Mouse (Mus musculus) A20 (cell line): ENCODE measurements around the gene Mylk3.

Source experiments
- DNase-seq: peaks from one replicate; pipeline ENCODE4 v3.0.0-alpha.2; 2011; ENCODE audit warnings: low read depth, low spot score

Mylk3 gene

DNA sequence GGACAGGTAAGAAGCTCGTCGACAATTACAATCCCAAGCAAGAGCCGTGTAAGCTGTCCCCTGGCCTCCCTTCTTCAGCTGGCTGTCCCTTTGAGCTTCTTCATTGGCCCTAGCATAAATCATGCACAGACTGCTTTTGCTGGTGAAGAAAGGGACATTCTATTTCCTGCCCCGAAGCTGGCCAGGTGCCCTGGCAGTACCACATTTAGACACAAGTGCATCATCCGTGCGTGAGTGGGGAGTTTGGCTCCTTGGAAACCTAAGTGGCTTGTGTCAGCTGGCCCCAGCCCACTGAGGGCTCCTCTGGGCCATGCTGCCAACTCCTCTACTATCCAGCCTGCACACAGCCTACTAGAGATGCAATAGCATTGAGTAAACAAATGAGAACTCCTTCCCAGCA is at the start of gene Mylk3:
Mylk3 (minus strand) TSS at position 141 of the 400 bp plus-strand sequence.
- no peak for DNase-seq

GRCm38 (mm10) chr8:85435736-85436135 is 49.6 kb upstream of the Mylk3 start:
- DNase-seq, result no peak

GRCm38 (mm10) chr8:85434817-85435216 is 48.7 kb upstream of the Mylk3 start:
- DNase-seq, result no peak

- no peak for DNase-seq
Measured at GRCm38 (mm10) chr8:85433017-85433393, 46.9 kb upstream of the Mylk3 start.

DNA sequence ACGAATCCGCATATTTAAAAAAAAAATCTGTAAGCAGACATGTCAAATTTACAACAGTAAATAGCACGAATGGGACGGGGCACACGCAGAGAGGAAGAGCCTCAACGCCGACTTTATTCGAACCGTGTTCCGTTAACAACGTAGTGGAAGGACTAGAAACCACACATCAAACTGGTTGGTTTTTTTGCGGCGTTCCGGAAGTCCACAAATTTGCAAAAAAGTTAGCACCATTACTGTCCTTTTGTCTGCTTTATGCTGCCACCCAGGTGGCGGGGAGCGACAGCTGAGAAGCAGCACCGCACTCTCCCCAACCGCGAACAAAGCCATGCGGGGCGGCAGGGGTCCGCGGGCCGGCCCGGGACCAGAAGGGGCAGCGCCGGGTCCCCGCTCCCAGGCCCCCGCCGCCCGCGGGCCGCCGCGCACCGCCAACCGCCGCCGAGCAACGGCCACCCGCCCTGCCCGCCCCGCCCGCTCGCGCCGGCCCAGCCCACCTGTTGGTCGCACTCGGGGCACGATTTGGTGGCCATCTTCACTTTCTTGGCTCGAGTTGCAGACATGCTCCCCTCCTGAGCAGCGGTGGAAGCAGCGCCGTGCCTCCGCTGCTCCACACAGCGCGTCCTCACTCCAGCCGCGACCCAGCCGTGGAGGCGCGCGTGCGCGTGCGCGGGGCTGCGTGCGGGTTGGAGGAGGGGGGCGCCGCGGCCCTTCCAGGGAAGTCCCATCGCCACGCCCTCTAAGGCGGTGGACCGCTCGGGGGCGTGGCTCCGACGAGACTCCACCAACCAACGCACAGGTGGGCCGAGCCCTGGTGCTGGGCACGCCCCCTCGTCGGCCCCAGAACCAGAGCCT is 46.2 kb upstream of the Mylk3 start, which contains the start of gene 4921524J17Rik:
4921524J17Rik (minus strand) TSS at position 666 of the 849 bp plus-strand sequence.
- peak; percentile 98 for DNase-seq

DNA sequence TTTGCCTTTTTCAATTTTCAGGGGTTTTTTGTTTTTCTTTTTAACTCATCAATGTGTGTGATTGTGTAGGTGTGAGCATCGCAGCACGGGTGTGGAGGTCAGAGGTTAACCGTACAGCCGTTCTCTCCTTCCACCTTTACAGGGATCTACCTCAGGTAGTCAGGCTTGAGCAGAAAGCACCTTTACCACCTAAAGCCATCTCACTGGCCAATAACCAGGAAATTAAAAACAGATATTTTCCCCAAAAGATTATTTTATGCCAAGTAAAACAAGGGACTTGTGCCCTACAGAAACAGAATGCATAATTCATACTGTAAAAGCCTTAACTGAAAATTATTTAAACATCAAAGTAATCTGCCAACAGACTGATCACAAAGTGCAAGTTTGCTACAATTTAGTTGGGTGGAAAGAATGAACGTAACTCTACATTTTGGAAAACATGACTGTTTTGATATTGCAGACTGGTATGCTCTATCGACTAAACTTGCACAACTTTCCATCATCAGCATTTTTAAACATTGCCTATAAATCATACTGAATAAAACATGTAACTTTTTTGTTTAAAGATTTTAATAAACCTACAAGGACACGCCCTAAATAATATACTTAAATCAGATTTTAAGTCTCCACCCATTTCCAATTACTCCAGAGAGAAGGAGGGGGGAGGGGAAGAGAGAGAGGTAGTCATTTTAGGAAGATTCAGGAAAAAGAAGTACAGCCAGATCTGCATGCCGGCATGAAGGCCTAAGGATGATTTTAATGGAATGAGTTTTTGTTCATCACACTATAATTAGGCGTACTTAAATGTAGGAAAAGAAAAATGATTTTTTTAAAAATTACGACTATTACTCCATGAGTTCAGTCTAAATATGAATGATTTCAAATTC is 45.4 kb upstream of the Mylk3 start:
- peak; percentile 52 for DNase-seq

DNA sequence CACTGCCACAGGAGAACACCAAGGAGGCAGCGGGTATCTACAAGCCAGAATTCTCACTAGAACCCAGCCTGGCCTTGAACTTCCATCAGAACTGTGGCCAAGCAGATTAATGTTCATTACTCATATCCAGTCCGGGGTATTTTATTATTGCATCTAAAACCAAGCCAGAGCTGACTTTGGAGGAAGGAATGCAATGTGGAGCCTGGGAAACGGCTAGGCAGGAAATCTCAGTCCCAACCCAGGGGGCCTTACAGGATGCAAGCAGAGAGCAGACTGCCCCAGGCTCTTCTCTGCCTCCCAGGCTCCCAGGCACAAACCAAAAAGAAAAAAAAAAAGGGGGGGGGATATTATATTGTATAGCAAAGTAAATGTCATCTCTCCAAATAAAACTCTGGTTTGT is 44.7 kb upstream of the Mylk3 start:
- DNase-seq, result peak; percentile 41

DNA sequence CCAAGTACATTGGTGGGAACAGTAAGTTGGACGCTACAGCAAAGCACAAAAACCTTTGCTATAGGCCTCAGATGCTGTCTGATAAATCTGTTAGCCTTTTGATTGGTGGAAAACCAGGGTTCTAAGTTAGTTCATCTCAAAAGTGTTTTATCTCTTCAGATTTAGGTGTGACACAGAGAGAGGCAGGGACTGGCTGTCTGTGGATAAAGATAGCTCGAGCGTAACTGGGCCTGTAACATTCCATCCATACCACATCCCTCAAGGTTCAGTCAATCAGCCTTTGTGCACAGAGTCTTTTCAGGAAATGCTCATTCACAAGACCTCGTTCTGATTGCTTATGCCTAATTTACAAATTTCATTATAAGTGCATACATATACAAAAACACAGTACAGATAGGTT is 43.1 kb upstream of the Mylk3 start:
- DNase-seq, result peak; percentile 25

GRCm38 (mm10) chr8:85427026-85427425 is 40.9 kb upstream of the Mylk3 start:
- DNase-seq, result no peak

DNA sequence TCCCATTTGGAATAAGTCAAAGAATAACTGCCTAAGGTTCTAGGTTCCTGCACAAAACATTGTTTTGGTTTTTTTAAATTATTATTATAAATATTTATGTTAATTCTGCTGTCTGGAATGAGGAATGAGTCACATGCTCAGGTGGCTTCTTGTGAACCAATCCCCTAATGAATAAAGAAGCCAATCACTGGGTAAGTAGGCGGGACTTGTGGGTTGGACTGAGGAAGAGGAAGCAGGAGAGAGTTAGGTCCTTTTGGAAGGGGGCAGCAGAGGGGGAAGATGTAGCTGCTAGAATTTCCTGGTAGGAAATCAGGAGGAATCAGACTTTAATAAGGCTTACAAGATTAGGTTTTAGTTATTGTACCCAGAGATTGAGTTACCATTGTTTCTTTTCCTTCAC is 35.2 kb upstream of the Mylk3 start:
- DNase-seq, result no peak

GRCm38 (mm10) chr8:85408526-85408925 is 22.4 kb upstream of the Mylk3 start:
- DNase-seq, result no peak

DNA sequence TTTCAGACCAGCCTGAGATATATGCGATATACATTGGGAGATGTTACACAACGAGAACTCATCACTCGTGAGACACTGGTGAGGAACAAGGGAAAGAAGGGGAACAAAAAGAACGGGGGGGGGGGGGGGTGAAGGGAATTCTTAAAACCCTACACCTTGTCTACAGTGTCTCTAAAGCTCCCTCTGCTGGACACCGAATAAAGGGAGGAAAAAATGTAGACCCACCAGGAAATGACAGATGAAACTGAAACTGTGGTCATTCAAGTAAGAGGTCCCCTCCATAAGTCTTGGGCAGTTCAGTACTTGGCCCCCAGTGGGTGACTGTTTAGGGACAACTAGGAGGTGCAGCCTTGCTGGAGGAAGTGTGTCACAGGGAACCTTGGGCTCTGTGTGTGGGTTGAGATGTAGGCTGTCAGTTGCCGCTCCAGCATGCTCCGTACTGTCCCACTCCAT is 21.9 kb upstream of the Mylk3 start:
- peak; percentile 70 for DNase-seq

DNA sequence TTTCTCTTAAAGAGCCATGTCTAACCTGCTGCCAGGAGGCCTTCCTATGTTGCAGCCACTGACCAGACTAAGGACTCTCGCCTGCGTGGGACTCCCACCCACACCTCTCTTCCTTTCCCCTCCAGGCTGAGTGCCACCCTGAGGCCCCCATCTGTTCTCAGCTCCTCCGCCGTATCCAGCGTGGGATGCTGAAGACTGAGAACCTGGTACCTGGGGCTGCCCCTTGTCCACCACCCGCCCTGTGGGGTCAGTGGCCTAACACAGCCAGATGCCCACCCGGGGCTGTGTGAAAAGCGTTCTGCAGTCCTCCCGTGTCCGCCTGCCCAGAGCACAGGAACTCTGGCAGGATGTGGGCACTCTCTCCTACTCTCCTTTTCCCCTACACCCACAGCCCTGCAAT is 19.8 kb upstream of the Mylk3 start:
- DNase-seq, result no peak

GRCm38 (mm10) chr8:85405418-85405817 is 19.3 kb upstream of the Mylk3 start:
- DNase-seq, result no peak

GRCm38 (mm10) chr8:85398548-85398947 is 12.4 kb upstream of the Mylk3 start:
- DNase-seq, result no peak

DNA sequence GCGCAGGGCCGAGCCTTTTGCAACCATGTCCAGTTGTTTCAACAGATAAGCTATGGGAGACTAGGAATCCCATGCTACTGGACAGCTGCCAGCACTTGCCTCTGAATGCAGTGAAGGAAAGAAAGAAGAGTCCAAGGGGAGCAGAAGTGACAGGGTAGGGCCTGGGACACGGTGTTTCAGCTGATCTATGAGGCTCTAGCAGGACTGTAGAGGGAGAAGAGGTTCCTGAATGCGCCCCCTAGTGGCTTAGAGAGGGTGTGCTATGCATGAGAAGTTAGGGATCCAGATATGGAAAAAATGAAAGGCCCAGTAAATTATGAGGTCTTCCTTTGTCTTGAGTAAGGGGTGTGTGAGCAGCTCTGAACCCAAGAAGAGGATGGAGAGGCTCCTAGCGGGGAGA is 11.4 kb upstream of the Mylk3 start:
- peak; percentile 57 for DNase-seq

DNA sequence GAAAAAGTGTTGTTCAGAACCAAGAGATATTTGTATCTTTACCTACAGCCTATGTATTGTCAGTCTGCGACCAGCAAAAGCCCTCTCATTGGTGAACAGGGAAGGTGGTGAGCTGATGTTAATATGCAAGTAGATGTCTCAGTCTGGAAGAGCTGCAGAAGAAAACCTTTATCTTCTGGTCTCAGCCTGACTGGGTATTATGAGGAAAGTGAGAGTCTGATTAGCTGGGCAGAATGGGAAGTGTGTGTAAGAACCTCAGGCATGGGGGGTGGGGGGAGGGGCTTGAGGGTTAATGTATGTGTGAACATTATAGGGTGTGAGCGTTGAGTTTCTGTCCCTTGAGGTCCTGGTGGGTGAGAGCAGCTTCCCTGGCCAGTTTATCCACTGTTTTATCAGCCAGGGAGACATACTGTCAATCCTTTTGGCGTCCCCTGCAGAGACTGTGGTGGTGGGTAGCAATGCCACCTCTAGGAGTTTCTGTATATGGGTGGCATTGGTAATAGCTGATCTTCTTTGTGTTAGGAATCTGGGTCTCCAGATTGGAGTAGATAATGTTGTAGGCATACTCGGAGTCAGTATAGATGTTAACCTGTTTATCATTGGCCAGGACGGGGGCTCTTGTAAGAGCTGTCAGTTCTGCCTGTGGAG is 10.4 kb upstream of the Mylk3 start:
- DNase-seq, result no peak

GRCm38 (mm10) chr8:85395681-85396431 is 9.7 kb upstream of the Mylk3 start:
- DNase-seq, result no peak

- no peak for DNase-seq
Measured at GRCm38 (mm10) chr8:85395017-85395416, 8.9 kb upstream of the Mylk3 start.

- no peak for DNase-seq
Measured at GRCm38 (mm10) chr8:85393199-85393598, 7.1 kb upstream of the Mylk3 start.

DNA sequence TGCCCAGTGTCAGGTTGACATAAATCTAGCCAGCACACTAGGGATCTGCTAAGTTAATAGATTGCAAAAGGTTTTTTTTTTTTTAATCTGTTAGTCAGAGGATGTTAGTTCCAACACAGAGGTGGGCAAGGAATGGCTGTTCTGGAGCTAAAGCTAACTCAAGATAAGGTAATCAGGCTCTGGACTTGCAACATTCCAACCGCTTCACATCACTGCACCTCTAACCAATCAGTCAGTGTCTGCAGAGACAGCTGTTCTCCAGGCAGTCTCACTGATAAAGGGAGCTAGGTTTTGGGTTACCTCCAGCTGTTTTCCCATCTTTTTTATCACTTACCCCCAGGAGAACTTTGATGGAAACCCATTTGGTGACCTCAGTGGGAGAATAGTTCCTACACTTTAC is 5.3 kb upstream of the Mylk3 start:
- no peak for DNase-seq
